Mouse (Mus musculus) olfactory bulb, adult 2 months (tissue): ENCODE results near the gene Icam1. TPM values are rescaled to one million over a fixed set of nuclear protein-coding genes. Genes with fewer than 3 reads are reported as not detected.

Experiments
- H3K27ac ChIP-seq: fragments of 200-500 bp; 2 replicates; pipeline ENCODE4 v1.5.1; 2012; ENCODE audit warnings: low read depth, low read length; ENCODE audit not compliant: insufficient read depth
- H3K4me1 ChIP-seq: fragments of 200-500 bp; 2 replicates; pipeline ENCODE4 v1.6.1; 2012; ENCODE audit warnings: low read length; ENCODE audit not compliant: control insufficient read depth, insufficient read depth
- H3K4me3 ChIP-seq: fragments of 200-500 bp; 2 replicates; pipeline ENCODE4 v1.5.1; 2012; ENCODE audit warnings: mild to moderate bottlenecking, low read depth, low read length, moderate library complexity; ENCODE audit not compliant: insufficient read depth
- CTCF ChIP-seq: fragments of 200-500 bp; IDR thresholded peaks from 2 replicates; pipeline ENCODE4 v1.5.1; 2012; ENCODE audit warnings: low read depth, mild to moderate bottlenecking, low read length, moderate library complexity; ENCODE audit not compliant: insufficient read depth
- POLR2A ChIP-seq: fragments of 200-500 bp; IDR thresholded peaks from 2 replicates; pipeline ENCODE4 v1.6.1; 2012; ENCODE audit warnings: mild to moderate bottlenecking, low read depth, low read length, moderate library complexity; ENCODE audit not compliant: insufficient read depth
- WGBS: fragments of 180-500 bp; shearing (Covaris S2); methylation state at CpG from one replicate; pipeline ENCODE4 v1.1.7; 2018; 5-methylcytosine and 5-hydroxymethylcytosine counted together
- polyA plus RNA-seq: library from polyadenylated mRNA; stranded (reverse); fragments of >200 nt; gene quantifications from 2 replicates; pipeline ENCODE4 v1.2.4, GENCODE M21; 2012; ENCODE audit warnings: low replicate concordance; ENCODE audit not compliant: missing spikeins, insufficient read depth, insufficient read length

Icam1 gene
- polyA plus RNA-seq, 1 experiment: not detected

GRCm38 (mm10) chr9:21014691-21015570 is 854 bp upstream of the Icam1 start:
- 12% methylated on average over 29 of the region's 29 CpGs for WGBS
- TF ChIP-seq POLR2A (no peak), CTCF (no peak)
- peak overlapping the region; percentile 20 for H3K4me3 ChIP-seq
- peaks cover 14% of the 10 kb centered on the region for H3K4me1 ChIP-seq
- H3K27ac ChIP-seq: no peak overlapping the region

GRCm38 (mm10) chr9:21016331-21017176 is 769 bp downstream of the Icam1 start:
- no peak overlapping the region for H3K4me3 ChIP-seq
- no peak for TF ChIP-seq POLR2A
- no peak for TF ChIP-seq CTCF
- no peak overlapping the region for H3K27ac ChIP-seq
- peaks cover 14% of the 10 kb centered on the region for H3K4me1 ChIP-seq
- 9% methylated on average over 17 of the region's 17 CpGs for WGBS

GRCm38 (mm10) chr9:21017177-21017575 is 1.4 kb downstream of the Icam1 start:
- Histone ChIP-seq H3K4me1 (peaks cover 14% of the 10 kb centered on the region), H3K27ac (no peak overlapping the region), H3K4me3 (no peak overlapping the region)
- 39% methylated on average over 4 of the region's 4 CpGs for WGBS
- no peak for TF ChIP-seq POLR2A

GRCm38 (mm10) chr9:21018600-21018999 is 2.8 kb downstream of the Icam1 start:
- Histone ChIP-seq H3K4me1 (peaks cover 14% of the 10 kb centered on the region), H3K27ac (no peak overlapping the region), H3K4me3 (no peak overlapping the region)
- TF ChIP-seq POLR2A (no peak), CTCF (no peak)
- WGBS: 76% methylated on average over 2 of the region's 2 CpGs

GRCm38 (mm10) chr9:21021363-21021762 is 5.6 kb downstream of the Icam1 start:
- no peak overlapping the region for H3K27ac ChIP-seq
- no peak for TF ChIP-seq POLR2A
- TF ChIP-seq CTCF: no peak
- no peak overlapping the region for H3K4me3 ChIP-seq
- WGBS: 87% methylated on average over 3 of the region's 3 CpGs
- H3K4me1 ChIP-seq: no peaks in the 10 kb centered on the region

GRCm38 (mm10) chr9:21022288-21022687 is 6.5 kb downstream of the Icam1 start:
- Histone ChIP-seq H3K27ac (no peak overlapping the region), H3K4me3 (no peak overlapping the region), H3K4me1 (peaks cover 5% of the 10 kb centered on the region; the same call in 1 of the 2 replicates)
- WGBS: 65% methylated on average over 6 of the region's 6 CpGs
- TF ChIP-seq CTCF (no peak), POLR2A (no peak)

- Histone ChIP-seq H3K27ac (no peak overlapping the region), H3K4me1 (peaks cover 8% of the 10 kb centered on the region; the same call in 1 of the 2 replicates), H3K4me3 (no peak overlapping the region)
- WGBS: 73% methylated on average over 1 of the region's 1 CpGs
- TF ChIP-seq CTCF: no peak
Measured at GRCm38 (mm10) chr9:21022726-21023125, 6.9 kb downstream of the Icam1 start.

- 84% methylated on average over 19 of the region's 19 CpGs for WGBS
- H3K27ac ChIP-seq: no peak overlapping the region
- peaks cover 23% of the 10 kb centered on the region for H3K4me1 ChIP-seq
- H3K4me3 ChIP-seq: no peak overlapping the region
- no peak for TF ChIP-seq POLR2A
- no peak for TF ChIP-seq CTCF
Measured at GRCm38 (mm10) chr9:21025258-21025810, 9.5 kb downstream of the Icam1 start.

GRCm38 (mm10) chr9:21026849-21027248 is 11.1 kb downstream of the Icam1 start:
- Histone ChIP-seq H3K4me1 (peaks cover 29% of the 10 kb centered on the region), H3K4me3 (no peak overlapping the region), H3K27ac (no peak overlapping the region)
- 91% methylated on average over 12 of the region's 12 CpGs for WGBS
- TF ChIP-seq POLR2A: no peak
- no peak for TF ChIP-seq CTCF
